Mouse (Mus musculus): Measurements from ENCODE around the gene Tgm6.

The Tgm6 gene

DNA sequence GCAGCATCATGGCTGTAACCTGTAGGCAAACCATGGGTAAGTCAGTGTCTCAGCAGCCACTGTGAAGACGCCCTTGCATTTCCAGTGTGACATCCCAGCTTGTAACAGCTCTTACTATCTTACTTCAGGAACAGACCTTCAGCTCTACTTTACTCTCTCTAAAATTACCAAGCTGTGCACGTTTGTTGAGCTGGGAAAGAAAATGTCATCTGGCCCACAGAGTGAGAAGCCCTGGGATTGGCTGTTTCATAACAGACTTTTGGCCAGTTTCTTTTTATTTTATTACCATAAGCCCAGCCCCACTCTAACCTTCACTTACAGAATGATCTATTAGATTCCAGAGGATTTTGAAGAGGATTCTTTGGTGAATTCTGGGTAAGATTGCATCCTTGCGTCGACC lies at the start of gene Tgm6:
Gene Tgm6 (plus strand): TSS at position 301 of the 400 bp plus-strand sequence.
- DNase-seq (ENCODE audit: low spot score in 2 of 2): no peak

DNA sequence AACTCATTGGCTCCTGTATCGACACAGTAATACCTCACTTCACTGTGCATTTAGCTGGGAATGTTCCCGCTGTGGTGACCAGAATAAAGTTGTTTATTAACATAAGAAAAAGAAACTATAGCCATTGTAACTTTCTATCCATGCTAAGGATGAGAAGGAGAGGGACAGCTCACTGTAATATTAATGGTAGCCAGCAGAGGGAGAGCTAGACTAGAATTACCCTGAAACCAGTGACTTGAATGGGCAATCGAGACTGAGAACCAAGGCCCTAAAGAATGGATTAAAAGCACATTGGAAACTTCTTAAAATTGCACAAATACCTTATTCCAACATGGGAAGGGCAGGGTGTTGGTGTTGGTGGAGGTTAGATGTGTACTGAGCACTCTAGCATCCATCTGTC lies 44.0 kb upstream of the Tgm6 start:
- DNase-seq (ENCODE audit: low spot score in 2 of 2): no peak

DNA sequence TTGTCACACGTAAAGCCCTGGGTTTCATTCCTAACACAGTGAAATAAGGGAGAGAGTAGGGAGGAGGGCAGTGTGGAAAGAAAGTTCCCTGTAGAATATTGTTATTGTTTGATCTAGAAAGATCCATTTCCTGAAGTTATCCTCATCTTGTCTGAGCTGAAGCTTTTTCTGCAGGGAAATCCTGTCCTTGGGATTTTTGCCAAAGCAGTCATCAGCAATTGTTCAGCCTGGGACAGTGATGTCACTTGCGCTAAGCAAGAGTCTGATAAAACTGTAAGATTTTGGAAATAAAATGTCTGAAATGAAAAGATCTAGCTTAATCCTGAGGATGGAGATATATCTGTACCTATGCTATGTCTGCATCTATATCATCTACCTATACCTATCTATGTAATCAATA lies 41.8 kb upstream of the Tgm6 start:
- DNase-seq (ENCODE audit: low spot score in 2 of 2): no peak

DNA sequence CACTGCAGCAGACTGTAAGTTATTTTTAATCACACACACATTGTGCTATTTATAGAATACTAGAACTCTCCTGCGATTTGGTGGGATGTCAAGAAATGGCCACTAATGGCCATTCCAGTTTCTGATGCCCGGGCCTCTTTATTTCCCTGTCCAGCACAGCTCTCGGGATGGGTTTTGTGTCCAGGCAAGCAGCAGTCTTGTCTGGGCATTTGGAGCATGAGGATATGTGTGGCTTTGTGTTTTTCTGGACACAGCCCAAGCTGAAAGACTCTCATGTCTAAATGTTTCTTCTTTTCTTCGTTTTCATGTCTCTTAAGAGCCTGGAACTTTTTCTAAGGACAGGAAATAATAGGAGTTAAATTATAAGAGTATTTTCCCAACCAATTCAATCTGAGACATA lies 588 bp downstream of the Tgm6 start:
- no peak for DNase-seq (ENCODE audit: low spot score in 2 of 2)

DNA sequence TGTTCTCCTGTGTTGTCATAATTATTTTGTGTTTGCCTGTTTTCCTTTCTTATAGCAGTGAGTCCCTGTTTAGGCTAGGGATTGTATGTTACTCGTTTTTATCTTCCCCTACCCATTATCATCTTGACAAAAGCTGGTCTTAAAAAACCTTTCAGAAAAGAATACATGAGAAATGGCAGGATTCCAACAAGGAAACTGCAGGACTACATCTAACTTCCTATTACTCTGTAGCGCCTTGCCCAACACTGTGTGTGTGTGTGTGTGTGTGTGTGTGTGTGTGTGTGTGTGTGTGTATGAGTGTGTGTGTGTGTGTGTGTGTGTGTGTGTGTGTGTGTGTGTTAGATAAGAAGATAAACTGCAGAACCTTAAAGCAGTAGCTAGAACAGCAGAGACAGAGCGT lies 1.2 kb downstream of the Tgm6 start:
- DNase-seq (ENCODE audit: low spot score in 2 of 2): no peak

DNA sequence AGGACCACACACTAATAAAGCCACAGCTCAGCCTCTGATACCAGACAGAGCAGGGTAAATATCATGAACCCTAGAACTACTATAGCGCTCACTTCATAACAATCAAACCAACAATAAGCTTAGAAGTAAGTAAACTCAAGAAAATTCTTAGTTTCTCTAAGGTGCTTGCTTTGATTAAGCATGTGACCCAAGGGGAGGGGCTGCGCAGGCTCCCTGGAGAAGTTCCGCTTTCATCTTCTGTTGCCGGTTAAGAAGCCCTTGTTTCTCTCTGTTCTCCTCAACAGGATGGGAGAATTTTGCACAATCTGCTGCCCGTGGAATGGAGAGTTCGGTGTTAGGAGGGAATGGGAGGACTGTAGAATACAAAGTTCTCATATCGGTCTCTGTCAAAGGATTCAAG lies 6.4 kb downstream of the Tgm6 start:
- DNase-seq (ENCODE audit: low spot score in 2 of 2): no peak

DNA sequence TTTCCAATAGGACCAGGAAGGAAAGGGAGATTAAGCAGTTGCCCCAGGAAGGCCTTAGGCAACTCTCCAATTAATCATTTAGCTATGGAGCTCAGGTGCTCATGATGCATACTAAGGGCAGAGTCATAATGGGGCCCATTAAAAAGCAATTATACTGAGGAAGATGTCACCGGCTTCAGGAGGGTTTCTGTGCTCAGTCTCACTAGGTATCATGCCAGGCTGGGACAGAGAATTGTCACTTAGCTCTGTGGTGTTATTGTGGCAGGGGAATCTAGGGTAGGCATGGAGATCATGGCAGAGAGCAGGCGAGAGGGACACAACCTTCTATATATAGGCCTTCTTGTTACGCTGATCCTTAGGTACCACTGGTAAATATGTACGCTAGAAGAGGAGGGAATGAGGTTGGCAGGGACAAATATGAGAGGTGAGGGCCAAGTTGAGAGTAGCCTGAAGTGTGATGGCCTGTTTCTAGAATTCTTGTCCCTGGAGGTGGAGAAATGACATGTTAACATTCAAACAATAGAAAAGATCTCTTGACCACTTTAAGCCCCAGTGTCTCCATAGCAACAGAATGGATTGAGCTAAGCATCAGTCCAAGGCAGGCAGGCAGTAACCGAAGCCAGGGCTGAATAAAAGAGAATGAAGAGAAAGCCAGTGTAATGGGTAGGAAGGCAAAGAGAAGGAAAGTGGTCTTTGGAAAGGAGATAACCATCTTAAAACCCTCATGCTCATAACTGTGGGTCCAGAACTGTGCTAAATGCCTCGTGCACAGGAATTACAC lies 13.3 kb downstream of the Tgm6 start:
- DNase-seq (ENCODE audit: low spot score in 2 of 2): no peak

DNA sequence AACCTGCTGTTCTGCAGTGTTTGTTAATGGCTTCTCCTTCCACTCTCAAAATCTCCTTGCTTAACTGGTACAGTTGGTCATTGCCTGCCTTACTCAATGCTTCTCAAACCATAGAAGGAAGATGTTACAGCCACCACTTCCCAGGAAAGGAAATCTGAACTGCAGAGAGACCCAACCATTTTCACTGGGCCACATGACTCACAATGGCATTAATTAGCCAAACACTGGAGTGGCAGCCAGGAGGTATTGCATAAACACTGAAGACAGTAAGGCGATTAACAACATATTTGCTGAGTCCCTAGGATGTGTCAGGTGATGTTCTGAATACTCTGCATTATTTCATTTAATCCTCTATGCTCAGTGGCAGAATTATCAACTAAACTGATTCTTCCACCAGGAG lies 13.9 kb downstream of the Tgm6 start:
- no peak for DNase-seq (ENCODE audit: low spot score in 2 of 2)

DNA sequence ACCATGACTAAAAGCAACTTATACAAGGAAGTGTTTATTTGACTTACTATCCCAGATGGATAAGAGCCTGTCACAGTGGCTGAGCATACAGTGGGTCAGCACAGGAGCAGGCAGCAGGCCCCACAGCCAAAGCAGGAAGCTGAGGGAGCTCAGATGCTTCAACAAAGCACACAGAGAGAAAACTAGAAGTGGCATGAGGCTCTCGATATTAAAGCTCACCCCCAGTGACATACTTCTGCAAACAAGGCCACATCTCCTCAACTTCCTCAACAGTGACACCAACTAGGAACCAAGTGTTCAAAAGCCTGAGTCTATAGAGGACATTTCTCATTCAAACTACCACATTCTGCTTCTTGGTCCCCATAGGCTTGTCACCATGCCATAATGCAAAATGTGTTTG lies 17.5 kb downstream of the Tgm6 start:
- DNase-seq (ENCODE audit: low spot score in 2 of 2): no peak

DNA sequence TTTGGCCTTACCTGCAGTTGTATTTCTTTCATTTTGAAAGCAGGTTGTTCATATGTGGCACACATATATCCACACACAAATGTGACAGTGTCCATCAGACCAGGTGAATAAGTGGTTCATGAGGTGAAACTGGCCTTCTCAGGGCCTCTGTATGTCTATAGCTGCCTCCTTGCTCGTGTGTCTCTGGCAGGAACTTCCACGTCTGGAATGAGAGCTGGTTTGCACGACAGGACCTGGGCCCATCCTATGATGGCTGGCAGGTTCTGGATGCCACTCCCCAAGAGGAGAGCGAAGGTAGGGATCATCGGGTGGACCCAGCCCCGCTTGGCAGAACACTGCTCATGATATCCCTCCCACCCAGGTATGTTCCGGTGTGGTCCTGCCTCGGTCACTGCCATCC lies 30.8 kb downstream of the Tgm6 start:
- DNase-seq (ENCODE audit: low spot score in 2 of 2): no peak

DNA sequence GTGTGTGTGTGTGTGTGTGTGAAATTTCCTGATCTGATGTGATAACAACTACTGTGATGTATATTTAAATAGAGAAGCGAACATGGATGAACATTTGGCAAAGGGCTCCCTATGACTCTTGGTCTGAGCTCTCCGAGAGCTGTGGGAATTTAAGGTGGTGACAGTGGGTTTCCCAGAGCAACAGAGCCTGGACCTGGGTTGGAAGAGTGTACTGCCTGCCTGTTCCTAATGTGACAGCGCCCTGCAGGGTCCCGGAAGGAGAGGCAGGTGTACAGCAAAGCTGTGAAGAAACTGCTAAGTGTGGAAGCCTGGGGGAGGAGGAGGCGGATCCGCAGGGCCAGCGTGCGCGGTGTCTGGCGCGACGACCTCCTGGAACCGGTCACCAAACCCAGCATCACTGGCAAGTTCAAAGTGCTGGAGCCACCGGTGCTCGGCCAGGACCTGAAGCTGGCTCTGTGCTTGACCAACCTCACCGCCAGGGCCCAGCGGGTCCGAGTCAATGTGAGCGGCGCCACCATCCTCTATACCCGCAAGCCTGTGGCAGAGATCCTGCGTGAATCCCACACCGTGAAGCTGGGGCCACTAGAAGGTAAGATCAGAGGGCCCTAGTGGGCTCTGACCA lies 32.6 kb downstream of the Tgm6 start:
- DNase-seq (ENCODE audit: low spot score in 2 of 2): no peak

DNA sequence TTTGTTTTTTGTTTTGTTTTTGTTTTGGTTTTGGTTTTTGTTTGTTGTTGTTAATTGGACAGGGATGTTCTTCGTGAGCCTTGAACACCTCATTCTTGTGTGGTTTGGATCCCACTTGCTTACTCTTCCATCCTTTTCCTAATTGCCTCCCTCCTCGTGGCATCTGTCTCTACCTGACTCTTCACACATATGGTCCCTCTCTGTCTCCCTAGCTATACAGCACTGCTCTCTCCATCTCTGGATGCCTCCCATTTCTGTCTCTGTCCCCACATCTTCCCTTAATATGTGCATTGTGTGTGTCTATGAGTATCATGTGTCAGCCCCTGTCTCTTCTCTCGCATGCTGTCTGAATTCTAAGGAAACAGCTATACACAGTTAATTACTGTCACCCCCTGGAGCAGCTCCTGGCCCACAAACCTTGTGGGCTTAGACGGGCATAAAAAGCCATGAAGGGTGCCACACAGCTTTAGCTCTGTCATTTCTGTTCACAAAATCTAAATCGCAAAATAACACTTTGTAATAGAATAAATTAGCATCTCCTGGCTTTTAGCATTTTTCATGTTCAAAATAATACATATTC lies 34.0 kb downstream of the Tgm6 start:
- DNase-seq (ENCODE audit: low spot score in 2 of 2): no peak

DNA sequence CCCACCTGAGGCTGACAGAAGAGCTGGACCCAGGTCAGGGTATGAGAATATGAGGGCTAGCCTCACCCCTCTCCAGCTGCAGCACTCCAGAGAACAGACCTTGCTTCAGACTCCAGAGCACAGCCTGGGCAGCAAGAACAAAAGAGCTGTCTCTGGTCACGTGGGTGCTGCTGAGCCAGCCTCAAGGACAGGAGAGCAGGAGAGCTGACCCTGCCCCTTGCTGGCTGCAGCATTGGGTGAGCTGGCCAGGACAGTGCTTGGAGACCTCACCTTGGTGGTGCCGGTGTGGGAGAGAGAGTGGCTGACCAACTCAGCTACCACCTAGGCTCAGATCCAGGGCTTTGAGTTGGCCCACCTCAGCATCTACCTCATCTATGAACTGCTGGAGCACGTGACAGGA lies 43.0 kb downstream of the Tgm6 start:
- no peak for DNase-seq (ENCODE audit: low spot score in 2 of 2)

DNA sequence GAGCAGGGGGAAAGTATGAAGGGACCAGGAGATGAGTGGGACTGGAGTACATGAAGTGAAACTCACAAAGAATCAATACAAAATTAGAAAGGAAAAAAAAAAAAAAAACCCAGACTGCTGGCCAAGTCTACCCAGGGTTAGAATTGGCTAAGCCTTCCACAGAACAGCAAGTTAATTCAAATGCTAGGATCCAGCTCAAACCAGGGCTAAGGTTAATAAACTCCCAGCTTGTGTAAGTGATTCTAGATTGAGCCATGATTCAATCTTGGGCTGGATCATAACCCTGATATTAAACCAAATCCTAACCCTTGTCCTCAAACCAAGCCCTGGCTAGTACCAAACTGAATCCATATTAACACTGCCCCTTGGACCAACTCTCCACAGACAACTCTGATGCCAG lies 43.6 kb downstream of the Tgm6 start:
- no peak for DNase-seq (ENCODE audit: low spot score in 2 of 2)

DNA sequence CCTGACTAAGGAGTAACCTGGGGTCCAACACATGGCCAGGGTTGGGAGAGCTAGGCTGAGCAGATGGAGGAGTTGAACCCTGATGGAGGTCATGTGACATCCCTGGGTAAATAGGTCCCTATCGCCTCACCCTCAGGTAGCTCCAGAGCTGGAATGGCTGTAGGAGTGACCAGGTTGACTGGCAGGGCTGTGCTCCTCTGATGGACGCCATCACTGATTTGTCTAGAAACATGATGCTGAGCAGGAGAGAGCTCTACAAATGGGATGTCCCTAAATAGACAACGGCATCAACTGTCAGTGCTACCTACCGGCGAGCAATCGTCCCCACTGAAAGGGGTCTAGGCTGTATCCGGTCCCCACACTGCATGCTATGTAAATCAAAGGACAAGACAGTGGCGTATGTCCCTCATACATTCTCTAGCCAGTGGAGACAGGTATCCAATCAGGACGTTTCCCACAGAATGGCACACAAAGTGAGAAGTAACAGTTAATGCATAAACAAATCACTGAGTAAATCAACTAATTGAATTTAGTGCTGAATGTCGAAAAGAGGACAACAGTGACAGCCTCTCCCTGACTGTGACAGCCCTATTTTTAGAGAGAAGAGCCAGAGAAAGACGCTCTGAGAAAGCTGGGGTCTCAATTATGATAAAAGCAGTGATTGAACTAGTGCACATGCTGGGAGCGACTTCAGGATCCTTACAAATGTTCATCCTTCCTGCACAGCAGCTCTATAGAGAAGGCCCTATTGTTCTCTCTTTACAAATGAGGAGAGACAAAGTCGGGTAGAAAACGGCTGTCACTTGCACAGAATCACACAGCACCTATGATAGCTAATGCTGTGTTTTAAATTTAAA lies 45.2 kb downstream of the Tgm6 start:
- DNase-seq (ENCODE audit: low spot score in 2 of 2): no peak

DNA sequence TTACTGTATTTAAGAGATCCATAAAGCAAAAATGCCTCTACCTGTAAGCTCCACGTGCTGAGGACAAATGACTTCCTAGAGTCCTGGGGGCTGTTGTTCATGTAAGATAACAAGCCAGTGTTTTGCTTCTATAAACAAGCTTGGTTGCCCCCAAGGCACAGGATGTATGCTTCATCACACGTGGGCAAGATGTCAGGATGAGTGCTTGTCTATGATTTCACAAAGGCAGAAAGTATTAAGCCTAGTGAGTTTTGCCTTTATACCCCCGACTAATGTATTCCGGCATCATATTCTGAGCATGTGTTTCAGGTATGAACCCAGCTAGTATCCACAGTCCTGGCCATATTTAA lies 45.8 kb downstream of the Tgm6 start:
- no peak for DNase-seq (ENCODE audit: low spot score in 2 of 2)

DNA sequence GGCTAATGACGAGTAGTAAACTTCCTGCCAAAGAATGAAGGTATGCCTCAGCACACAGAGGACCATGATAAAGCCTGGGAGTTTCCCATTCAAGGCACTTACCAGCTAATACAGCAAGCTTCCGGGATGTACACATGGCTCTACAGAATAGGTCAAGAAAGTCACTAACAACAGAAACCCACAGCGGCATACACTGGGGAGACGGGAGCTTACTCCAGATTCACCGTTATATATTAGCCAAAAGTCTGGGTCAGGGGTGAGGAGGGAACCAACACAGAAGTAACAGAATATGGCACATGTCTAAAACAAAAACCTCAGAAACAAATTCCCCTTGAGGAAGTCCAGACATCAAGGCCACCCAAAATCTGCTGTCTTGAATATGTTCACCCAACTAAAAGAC lies 50.5 kb downstream of the Tgm6 start:
- no peak for DNase-seq (ENCODE audit: low spot score in 2 of 2)

DNA sequence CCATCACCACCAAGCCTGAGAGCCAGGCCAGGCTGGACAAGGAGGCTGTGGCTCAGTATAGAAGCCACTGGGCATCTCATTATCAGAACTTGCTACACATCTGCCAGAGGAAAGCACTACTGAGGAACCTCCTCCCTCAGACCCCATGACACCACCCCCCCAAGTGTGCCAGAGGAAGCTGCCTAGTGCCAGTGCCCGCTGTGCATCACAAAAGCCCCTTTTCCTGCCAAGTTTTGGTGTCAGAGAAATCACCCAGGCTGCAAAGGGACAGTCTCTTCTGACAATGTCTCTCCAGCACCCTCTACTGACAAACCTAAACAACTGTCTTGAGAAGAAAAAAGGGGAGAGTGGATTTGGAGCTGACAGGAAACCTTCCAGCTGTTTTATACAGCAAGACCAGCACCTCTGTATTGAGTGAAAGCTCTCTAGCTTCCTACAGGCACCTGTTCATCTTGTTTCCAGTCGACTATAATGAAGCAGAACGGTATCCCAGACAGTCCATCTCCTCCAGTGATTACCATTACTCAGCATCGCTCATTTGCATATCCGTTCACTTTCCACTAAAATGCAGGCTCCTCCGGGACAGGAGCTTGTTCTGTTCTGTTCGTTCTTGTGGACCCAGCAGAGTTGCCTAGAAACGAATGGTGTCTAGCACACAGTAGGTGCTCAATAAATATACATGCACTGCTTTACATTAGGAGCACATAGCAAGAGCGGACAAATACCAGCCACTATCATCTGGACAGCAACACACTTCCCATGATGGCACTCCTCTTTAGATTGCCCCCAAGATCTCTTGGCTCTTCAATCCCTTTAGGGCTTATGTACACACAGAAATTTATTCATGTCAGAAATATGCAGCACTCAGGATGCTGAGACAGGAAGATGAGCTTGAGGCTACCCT lies 54.3 kb downstream of the Tgm6 start:
- DNase-seq (ENCODE audit: low spot score in 2 of 2): no peak

DNA sequence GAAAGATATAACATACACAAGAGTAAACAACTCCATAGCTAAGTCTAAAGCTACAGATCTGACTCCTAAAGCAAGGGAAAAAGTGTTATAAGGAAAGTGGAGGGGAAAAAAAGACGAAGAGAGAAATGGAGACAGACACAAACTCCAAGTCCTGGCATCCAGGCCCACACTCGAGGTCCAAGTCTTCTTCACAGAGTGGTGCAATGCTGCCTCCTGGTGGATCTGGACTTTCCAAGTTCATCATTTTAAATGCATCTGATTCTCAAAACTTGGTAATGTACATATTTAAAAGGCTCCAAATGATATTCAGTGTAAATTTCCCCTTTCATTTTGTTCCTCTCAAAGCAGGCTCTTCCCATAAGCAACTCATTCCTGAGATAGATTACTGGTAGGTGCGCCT lies 55.6 kb downstream of the Tgm6 start:
- DNase-seq (ENCODE audit: low spot score in 2 of 2): peak in 1 of 2 experiments; percentile 22

DNA sequence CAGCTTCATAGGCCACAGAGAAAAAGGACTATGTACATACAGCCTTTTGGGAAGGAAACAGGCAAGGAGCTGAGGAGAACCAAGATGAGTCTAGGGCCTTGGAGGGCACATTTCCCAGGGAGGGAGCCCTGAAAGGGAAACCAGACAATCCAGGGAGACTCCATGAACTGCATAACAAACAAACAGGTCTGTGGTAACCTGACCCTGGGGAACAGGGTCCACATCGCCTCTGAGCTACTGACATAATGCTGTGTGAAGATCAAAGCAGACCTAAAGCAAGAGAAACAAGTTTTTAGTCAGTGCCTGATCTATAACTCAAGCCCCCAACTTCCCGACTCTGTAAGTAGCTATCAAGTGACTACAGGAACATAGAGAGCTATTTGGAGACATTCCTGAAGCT lies 59.5 kb downstream of the Tgm6 start:
- no peak for DNase-seq (ENCODE audit: low spot score in 2 of 2)

DNA sequence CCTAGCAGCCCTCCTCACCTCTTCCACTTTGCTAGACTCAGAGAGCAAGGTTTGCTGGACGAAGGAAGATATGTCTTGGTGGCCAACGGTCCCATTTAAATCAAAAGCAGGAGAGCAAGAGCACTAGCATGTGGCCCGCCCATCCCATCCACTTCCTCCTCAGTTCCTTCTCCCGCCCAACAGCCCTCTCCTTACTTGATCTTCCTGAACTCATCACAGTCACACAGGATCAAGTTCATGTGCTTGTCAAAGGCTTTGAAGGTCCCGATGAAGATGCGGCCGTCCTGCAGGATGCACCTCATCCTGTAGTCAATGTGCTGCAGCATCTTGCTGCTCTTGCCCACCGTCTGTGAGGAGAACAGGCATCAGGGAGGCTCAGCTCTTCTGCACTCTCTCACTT lies 64.6 kb downstream of the Tgm6 start:
- peak in 1 of 2 experiments; percentile 6 for DNase-seq (ENCODE audit: low spot score in 2 of 2)

DNA sequence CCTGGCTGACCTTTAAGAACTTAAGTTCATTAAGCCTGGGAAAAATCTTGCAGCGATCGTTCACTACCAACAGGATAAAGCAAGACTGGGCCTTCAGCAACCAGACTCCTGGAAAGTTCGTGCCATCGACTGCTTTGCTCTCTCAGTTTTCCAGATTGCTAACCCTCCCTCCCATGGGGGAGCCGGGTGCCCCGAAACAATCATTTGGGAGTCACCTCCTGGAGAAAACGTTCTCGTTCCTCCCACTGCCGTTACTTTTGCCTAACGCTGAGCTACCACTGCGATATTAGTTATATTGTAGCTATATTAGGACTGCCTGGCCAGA lies 66.1 kb downstream of the Tgm6 start:
- DNase-seq (ENCODE audit: low spot score in 2 of 2): peak in 1 of 2 experiments; percentile 2

All from heart, adult 9 months (tissue).